Mouse (Mus musculus): ENCODE data around the gene Txlna. TPM values are rescaled to one million over a fixed set of nuclear protein-coding genes. Genes with fewer than 3 reads are reported as not detected.

The Txlna gene
- total and polyA plus RNA-seq, 3 experiments = 68.9 to 69.5 TPM; not detected in 1

DNA sequence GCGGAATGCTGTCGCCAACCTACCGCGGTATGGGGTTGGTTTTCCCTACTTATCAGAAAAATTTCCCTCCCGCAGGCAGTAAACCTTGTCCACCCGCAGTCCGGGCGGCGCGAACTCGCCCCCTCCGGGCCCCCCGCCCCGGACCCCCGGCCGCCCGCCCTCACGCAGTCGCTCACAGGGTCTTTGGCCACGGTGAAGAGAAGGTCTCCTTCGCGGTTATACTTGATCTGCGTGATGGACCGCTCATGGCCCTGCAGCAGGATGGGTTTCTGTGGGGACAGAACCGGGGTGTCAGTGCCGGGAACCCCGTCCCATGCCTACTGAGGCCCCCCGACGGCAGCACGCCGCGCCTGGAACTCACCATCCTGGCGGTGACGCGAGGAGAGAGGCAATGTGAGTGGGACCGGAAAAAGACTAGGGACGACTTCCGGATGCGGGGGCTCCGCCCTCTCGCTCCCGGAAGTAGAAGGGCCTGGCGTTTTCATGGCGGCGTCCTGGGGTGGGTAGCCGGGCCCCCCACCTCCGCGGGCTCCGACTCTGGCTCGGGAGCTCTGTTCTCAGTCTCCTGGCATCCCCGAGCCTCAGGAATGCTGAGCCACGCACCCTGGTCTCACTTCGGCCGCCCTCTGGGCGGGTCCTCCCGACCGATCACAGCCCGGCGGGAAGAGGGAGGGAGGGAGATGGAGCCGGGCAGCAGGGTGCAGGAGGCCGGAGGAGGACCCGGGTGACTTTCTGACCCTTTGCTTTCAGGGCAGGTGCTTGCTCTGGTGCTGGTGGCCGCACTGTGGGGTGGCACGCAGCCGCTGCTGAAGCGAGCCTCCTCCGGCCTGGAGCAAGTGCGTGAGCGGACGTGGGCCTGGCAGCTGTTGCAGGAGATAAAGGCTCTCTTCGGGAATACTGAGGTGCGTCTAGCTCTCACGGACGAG is 40.4 kb downstream of the Txlna start, which contains the start of the genes Eif3i and Tmem234:
Gene Eif3i, minus strand, starts transcription at position 416 of the 926 bp plus-strand sequence.
Gene Tmem234, plus strand, starts transcription at position 436 of the 926 bp plus-strand sequence.
- peaks cover 11 to 16% of the 10 kb centered on the region in 2 experiments for H3K36me3 ChIP-seq (ENCODE audit: control insufficient read depth in 1 of 2, insufficient read depth in 2 of 2, low read length in 2 of 2)
- peak; percentile 91 for DNase-seq (ENCODE audit: low read depth, low spot score)
- peaks cover 49% of the 10 kb centered on the region for H3K79me2 ChIP-seq (ENCODE audit: control insufficient read depth, insufficient read depth, low read length, poor library complexity)
- TF ChIP-seq JUND (IDR thresholded peaks at IDR 0.05; ENCODE audit: low read depth, low read length) (no peak), MYC (IDR thresholded peaks at IDR 0.05; ENCODE audit: low read depth, low read length) (peak; percentile 93), POLR2AphosphoS2 (IDR thresholded peaks at IDR 0.05; ENCODE audit: low read length) (peak; percentile 85), RCOR1 (IDR thresholded peaks at IDR 0.05; ENCODE audit: low read depth, low read length) (0 out of 2 replicates have a peak, but pooled peaks have one; percentile 33), POLR2AphosphoS5 (IDR thresholded peaks at IDR 0.05; ENCODE audit: borderline replicate concordance, low read depth, low read length) (no peak), ZC3H11A (IDR thresholded peaks at IDR 0.05; ENCODE audit: low read depth, low read length) (no peak), NRF1 (IDR thresholded peaks at IDR 0.05; ENCODE audit: insufficient read depth, low read depth, low read length, poor library complexity, severe bottlenecking) (0 out of 2 replicates have a peak, but pooled peaks have one; percentile 8), ZNF384 (IDR thresholded peaks at IDR 0.05; ENCODE audit: low read depth, low read length) (no peak), USF1 (IDR thresholded peaks at IDR 0.05; ENCODE audit: low read depth, low read length) (no peak; the same call in 1 of the 2 replicates), SIN3A (IDR thresholded peaks at IDR 0.05; ENCODE audit: low read length) (peak; percentile 94), RAD21 (IDR thresholded peaks at IDR 0.05; ENCODE audit: low read depth, low read length) (no peak), USF2 (IDR thresholded peaks at IDR 0.05; ENCODE audit: borderline replicate concordance in 1 of 2, insufficient read depth in 1 of 2, low read depth in 1 of 2, low read length in 2 of 2) (no peak), CTCF (IDR thresholded peaks at IDR 0.05 in 2 of 3, conservative IDR thresholded peaks at IDR 0.05 in 1 of 3; ENCODE audit: control insufficient read depth in 1 of 3, insufficient read depth in 1 of 3, low read depth in 2 of 3, low read length in 3 of 3, poor library complexity in 1 of 3, severe bottlenecking in 1 of 3) (no peak), POLR2A (IDR thresholded peaks at IDR 0.05; ENCODE audit: control insufficient read depth in 1 of 2, insufficient read depth in 1 of 2, low read depth in 1 of 2, low read length in 2 of 2, poor library complexity in 1 of 2) (peak; percentile 75 to 95), HCFC1 (IDR thresholded peaks at IDR 0.05; ENCODE audit: low read depth, low read length) (peak; percentile 92), GABPA (IDR thresholded peaks at IDR 0.05; ENCODE audit: low read depth, low read length) (no peak), MAZ (IDR thresholded peaks at IDR 0.05; ENCODE audit: low read depth, low read length) (peak; percentile 79; the same call in 1 of the 2 replicates), TAL1 (IDR thresholded peaks at IDR 0.05; ENCODE audit: low read length) (peak; percentile 89), MAX (IDR thresholded peaks at IDR 0.05; ENCODE audit: low read length) (peak; percentile 80), ETS1 (IDR thresholded peaks at IDR 0.05; ENCODE audit: low read depth, low read length) (peak; percentile 46; the same call in 1 of the 2 replicates), UBTF (IDR thresholded peaks at IDR 0.05; ENCODE audit: borderline replicate concordance, insufficient read depth, low read depth, low read length) (no peak), TBP (IDR thresholded peaks at IDR 0.05; ENCODE audit: low read depth, low read length) (peak; percentile 84), NELFE (IDR thresholded peaks at IDR 0.05; ENCODE audit: low read depth, low read length) (peak; percentile 94), MEF2A (IDR thresholded peaks at IDR 0.05; ENCODE audit: extremely low read depth, insufficient replicate concordance, low read depth, low read length, poor library complexity, severe bottlenecking) (no peak), SMC3 (IDR thresholded peaks at IDR 0.05; ENCODE audit: low read depth, low read length) (no peak), GATA1 (IDR thresholded peaks at IDR 0.05; ENCODE audit: low read depth, low read length) (no peak), MYB (IDR thresholded peaks at IDR 0.05; ENCODE audit: low read depth, low read length) (0 out of 2 replicates have a peak, but pooled peaks have one; percentile 15), EP300 (IDR thresholded peaks at IDR 0.05; ENCODE audit: low read depth in 1 of 2, low read length in 2 of 2) (peak in 1 of 2 experiments; percentile 4; a peak in 1 of 4 replicates), ELF1 (IDR thresholded peaks at IDR 0.05; ENCODE audit: low read depth, low read length) (peak; percentile 94), ZKSCAN1 (IDR thresholded peaks at IDR 0.05; ENCODE audit: low read depth, low read length) (no peak), CHD2 (IDR thresholded peaks at IDR 0.05; ENCODE audit: low read length) (no peak), TCF12 (IDR thresholded peaks at IDR 0.05; ENCODE audit: low read depth, low read length) (peak; percentile 70), BHLHE40 (IDR thresholded peaks at IDR 0.05; ENCODE audit: borderline replicate concordance, low read depth, low read length) (no peak), KAT2A (conservative IDR thresholded peaks at IDR 0.05; ENCODE audit: low read depth, low read length) (peak; percentile 73)

More for the DNA sequence above, 40.4 kb downstream of the Txlna start, which contains the start of the genes Eif3i and Tmem234:
- peak within 1 kb of the TSS; percentile 53 for H3K27ac ChIP-seq (ENCODE audit: control insufficient read depth, low read depth, low read length)
- peak within 1 kb of the TSS; percentile 85 to 97 for H3K4me3 ChIP-seq (ENCODE audit: control insufficient read depth in 1 of 2, insufficient read depth in 1 of 2, low read depth in 2 of 2, low read length in 2 of 2)
- no peaks in the 10 kb centered on the region for H3K9me3 ChIP-seq (replicated peaks; ENCODE audit: insufficient read depth, low read length)
- H3K27me3 ChIP-seq (ENCODE audit: control insufficient read depth in 1 of 2, insufficient read depth in 2 of 2, low read length in 2 of 2) = no peaks in the 10 kb centered on the region
- peak within 1 kb of the TSS; percentile 95 for H3K9ac ChIP-seq (ENCODE audit: control insufficient read depth, low read depth, low read length, poor library complexity, severe bottlenecking)
- peaks cover 2 to 18% of the 10 kb centered on the region in 2 experiments; a peak in 3 of 4 replicates for H3K4me1 ChIP-seq (ENCODE audit: control insufficient read depth in 1 of 2, insufficient read depth in 2 of 2, low read length in 2 of 2)

Data from MEL (cell line).